Mouse (Mus musculus) erythroblast, embryonic 14.5 days (primary cell): Measurements from ENCODE around the gene Ddx21.

Source experiments
- GATA1 ChIP-seq: IDR thresholded peaks from 2 replicates; pipeline ENCODE4 v1.6.1; 2012; ENCODE audit warnings: low read length, inconsistent platforms, mixed read lengths
- TAL1 ChIP-seq: IDR thresholded peaks from 3 replicates; pipeline ENCODE4 v1.6.1; 2012; ENCODE audit warnings: low read length, inconsistent platforms, mixed read lengths

DNA sequence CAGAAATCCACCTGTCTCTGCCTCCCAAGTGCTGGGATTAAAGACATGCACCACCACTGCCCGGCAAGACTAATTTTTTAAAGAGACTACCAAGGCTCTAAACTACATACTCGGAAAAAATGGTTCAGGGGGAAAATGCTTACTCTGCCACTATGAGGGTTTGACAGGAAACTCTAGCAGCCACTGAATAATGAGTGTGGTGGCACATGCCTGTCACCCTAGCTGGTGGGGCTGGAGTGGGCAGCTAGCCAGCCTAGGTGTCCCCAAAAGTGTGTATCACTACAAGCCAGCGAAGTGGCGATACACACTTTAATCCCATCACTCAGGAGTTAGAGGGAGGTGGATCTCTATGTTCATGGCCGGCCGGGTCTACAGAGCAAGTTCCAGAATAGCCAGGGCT lies 2.0 kb downstream of the Ddx21 start:
- TF ChIP-seq GATA1 (no peak), TAL1 (no peak)
